Mouse (Mus musculus) heart, embryonic 16.5 days (tissue): Measurements from ENCODE around the gene Snx14. TPM values are rescaled to one million over a fixed set of nuclear protein-coding genes. Genes with fewer than 3 reads are reported as not detected.
"Not testable (repeated sequence)": the region's sequence is repeated elsewhere in the genome, so short reads cannot be mapped to it uniquely, and the experiment has no call there.

Experiments
- ATAC-seq: fragments of 200-750 bp; cut with Nextera tagmentation; replicated peaks from 2 replicates; pipeline ENCODE4 v1.8.0; 2017; ENCODE audit warnings: moderate number of reproducible peaks; ENCODE audit not compliant: insufficient read depth, low FRiP score; ENCODE audit errors: extremely low read depth
- H3K27ac ChIP-seq: fragments of 300-500 bp; sonication (generic); 2 replicates; pipeline ENCODE4 v1.5.1; 2014; ENCODE audit warnings: mild to moderate bottlenecking, low read length, control low read depth, moderate library complexity
- H3K27me3 ChIP-seq: fragments of 300-500 bp; sonication (generic); 2 replicates; pipeline ENCODE4 v1.6.1; 2014; ENCODE audit warnings: low read length, mixed read lengths; ENCODE audit not compliant: control insufficient read depth, insufficient read depth
- H3K36me3 ChIP-seq: fragments of 300-500 bp; sonication (generic); 2 replicates; pipeline ENCODE4 v1.6.1; 2014; ENCODE audit not compliant: control insufficient read depth, insufficient read depth
- H3K4me1 ChIP-seq: fragments of 300-500 bp; sonication (generic); 2 replicates; pipeline ENCODE4 v1.6.1; 2014; ENCODE audit warnings: low read length, mixed read lengths; ENCODE audit not compliant: control insufficient read depth, insufficient read depth
- H3K4me2 ChIP-seq: fragments of 300-500 bp; sonication (generic); 2 replicates; pipeline ENCODE4 v1.6.1; 2014; ENCODE audit warnings: low read depth, mild to moderate bottlenecking, control low read depth, low read length
- H3K4me3 ChIP-seq: fragments of 300-500 bp; sonication (generic); 2 replicates; pipeline ENCODE4 v1.5.1; 2014; ENCODE audit warnings: mild to moderate bottlenecking, control low read depth, low read length
- H3K9ac ChIP-seq: fragments of 300-500 bp; sonication (generic); 2 replicates; pipeline ENCODE4 v1.6.1; 2014; ENCODE audit warnings: low read length, control low read depth
- H3K9me3 ChIP-seq: fragments of 300-500 bp; sonication (generic); replicated peaks from 2 replicates; pipeline ENCODE4 v1.6.1; 2016; ENCODE audit warnings: low read length; ENCODE audit not compliant: control insufficient read depth
- WGBS: fragments of 180-500 bp; shearing (Covaris S2); extraction: QIAGEN DNeasy Blood & Tissue Kit; methylation state at CpG from one replicate; pipeline ENCODE4 v1.1.7; 2014; 5-methylcytosine and 5-hydroxymethylcytosine counted together
- polyA plus RNA-seq: library from polyadenylated mRNA; unstranded; fragments of >200 nt; fragmentation: Nextera tagmentation; extraction: Ambion mirVana; gene quantifications from 2 replicates; pipeline ENCODE4 v1.2.1, GENCODE M21; 2015

Gene Snx14
- 30.4 and 34.9 TPM in 2 replicates for polyA plus RNA-seq

DNA sequence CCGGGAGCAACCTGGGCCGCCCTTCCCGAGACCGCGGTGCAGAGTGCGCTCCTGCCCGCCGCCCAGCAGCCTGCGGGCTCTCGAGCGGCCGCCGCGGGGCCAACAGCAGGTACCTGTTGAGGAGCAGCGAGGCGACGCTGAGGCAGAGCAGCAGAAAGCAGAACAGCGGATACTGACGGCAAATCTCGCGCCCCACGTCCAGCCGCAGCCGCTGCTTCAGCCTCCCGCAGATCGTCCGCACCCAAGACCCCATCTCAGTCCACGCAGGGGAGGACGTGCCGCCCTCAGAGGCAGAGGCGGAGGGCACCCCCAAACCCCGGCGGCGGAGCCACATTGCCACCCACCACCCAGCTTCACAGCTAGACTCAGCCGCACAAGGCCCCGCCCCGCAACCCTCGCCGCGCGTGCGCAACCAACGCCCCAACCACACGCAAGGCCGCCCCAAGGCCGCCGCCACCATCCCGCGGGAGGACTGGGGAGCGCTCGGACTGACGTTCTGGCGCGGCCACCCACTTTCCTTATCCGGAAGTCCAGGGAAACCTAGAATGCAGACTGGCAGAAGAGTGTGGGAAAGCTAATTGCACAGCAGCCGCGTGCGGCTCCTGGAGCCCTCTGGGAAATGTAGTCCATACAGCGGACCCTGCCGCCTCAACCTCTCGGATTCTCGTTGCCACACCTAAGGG is at the start of gene Snx14:
Gene Snx14, minus strand, starts transcription at position 404 of the 683 bp plus-strand sequence.
- Histone ChIP-seq H3K4me1 (peaks cover 12% of the 10 kb centered on the region), H3K27ac (peak within 1 kb of the TSS; percentile 95), H3K4me2 (peak within 1 kb of the TSS; percentile 95), H3K4me3 (peak within 1 kb of the TSS; percentile 92), H3K9ac (peak within 1 kb of the TSS; percentile 94), H3K27me3 (no peaks in the 10 kb centered on the region), H3K9me3 (no peaks in the 10 kb centered on the region), H3K36me3 (peaks cover 3% of the 10 kb centered on the region; the same call in 1 of the 2 replicates)
- peak; percentile 98 for ATAC-seq
- WGBS = 0% methylated on average over 58 of the region's 62 CpGs

DNA sequence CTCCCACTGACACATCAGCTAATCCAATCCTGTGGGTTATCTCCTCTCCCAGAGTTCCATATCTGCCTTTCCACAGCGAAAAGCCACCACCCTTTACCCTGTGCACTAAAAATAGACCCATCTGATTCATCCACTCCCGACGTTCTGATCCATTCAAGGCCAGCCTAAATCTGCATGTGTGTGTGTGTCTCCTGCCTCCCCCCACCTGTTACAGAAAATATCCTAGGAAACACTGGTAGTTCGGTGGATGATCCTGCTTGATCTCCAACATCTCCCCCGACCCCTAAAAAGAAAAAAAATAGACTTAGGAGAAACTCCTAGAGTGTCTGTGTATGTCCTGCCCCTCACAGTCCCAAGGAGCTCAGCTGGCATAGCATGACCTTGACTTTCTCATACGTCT is 45.8 kb upstream of the Snx14 start:
- H3K27me3 ChIP-seq = no peaks in the 10 kb centered on the region
- WGBS = 29% methylated on average over 6 of the region's 6 CpGs
- H3K4me2 ChIP-seq = peak overlapping the region; percentile 78; the same call in 1 of the 2 replicates
- H3K27ac ChIP-seq = peak overlapping the region; percentile 100
- no peaks in the 10 kb centered on the region for H3K9me3 ChIP-seq
- ATAC-seq = no peak
- no peaks in the 10 kb centered on the region for H3K36me3 ChIP-seq
- H3K4me3 ChIP-seq = no peak overlapping the region
- H3K9ac ChIP-seq = peak overlapping the region; percentile 42; the same call in 1 of the 2 replicates
- H3K4me1 ChIP-seq = peaks cover 12% of the 10 kb centered on the region

DNA sequence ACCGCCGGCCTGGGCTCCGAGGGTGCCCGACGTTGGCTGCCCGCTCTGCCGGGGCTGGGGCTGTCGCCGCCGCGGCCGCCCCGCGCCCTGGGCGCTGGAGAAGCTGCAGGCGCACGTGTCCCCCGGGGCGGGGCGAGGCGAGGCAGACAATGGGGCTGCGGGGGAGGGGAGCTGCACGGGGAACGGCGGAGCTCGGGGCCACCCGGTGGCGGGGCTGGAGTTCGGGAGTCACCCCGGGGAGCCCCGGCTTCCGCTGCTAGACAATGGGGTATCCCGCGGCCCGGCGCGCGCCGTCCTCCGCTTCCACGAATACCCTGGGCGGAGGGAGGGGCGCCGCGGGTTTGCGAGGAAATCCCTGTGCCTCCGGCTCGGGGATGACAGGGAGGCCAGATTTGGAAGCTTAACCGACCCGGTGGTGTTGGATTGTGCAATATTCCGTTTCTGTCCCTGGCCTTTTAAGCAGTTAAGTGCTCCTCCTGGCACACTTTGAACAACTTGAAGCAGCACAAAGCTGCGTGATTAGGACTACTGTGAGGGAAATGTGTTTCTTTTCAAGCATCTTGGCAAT is 44.2 kb upstream of the Snx14 start:
- Histone ChIP-seq H3K36me3 (no peaks in the 10 kb centered on the region), H3K4me3 (peak overlapping the region; percentile 99), H3K4me1 (peaks cover 12% of the 10 kb centered on the region), H3K9ac (peak overlapping the region; percentile 92), H3K9me3 (no peaks in the 10 kb centered on the region), H3K27ac (peak overlapping the region; percentile 100), H3K4me2 (peak overlapping the region; percentile 78), H3K27me3 (no peaks in the 10 kb centered on the region)
- WGBS = under 1% methylated on average over 45 of the region's 52 CpGs
- no peak for ATAC-seq

DNA sequence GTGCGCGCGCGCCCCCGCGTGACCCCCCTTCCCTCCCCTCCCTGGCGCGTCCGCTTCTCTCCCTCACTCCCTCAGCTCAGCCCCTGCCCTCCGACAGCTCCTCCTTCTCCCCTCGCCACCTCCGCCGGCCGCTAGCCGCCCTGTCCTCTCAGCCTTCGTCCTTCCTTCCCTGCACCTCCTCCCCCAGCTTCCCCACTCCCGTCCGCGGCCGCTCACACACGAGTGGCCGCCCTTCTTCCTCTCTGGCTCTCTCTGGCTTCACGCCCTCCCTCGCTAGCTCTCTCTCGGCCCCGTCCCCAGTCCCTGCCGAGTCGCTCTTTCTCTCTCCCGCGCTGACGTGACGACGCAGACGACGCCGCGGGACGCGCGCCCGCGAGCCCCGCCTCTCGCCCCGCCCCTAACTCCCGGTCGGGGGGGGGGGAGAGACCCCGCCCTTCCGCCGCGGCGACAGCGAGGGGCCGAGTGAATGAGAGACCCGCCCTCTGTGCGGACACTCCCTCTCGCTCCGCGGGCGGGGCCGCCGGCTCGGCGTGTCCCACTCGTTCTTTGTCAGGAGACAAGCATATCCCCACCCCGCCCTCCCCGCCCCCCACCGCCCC is 43.6 kb upstream of the Snx14 start, which contains the start of gene Syncrip:
Gene Syncrip, minus strand, starts transcription at position 345 of the 599 bp plus-strand sequence.
- Histone ChIP-seq H3K9ac (peak within 1 kb of the TSS; percentile 99), H3K4me2 (peak within 1 kb of the TSS; percentile 94), H3K4me1 (peaks cover 12% of the 10 kb centered on the region), H3K27ac (peak within 1 kb of the TSS; percentile 100), H3K4me3 (peak within 1 kb of the TSS; percentile 99)
- H3K27me3 ChIP-seq, H3K9me3 ChIP-seq, H3K36me3 ChIP-seq: not testable (repeated sequence)
- under 1% methylated on average over 39 of the region's 68 CpGs for WGBS
- ATAC-seq = peak; percentile 93

DNA sequence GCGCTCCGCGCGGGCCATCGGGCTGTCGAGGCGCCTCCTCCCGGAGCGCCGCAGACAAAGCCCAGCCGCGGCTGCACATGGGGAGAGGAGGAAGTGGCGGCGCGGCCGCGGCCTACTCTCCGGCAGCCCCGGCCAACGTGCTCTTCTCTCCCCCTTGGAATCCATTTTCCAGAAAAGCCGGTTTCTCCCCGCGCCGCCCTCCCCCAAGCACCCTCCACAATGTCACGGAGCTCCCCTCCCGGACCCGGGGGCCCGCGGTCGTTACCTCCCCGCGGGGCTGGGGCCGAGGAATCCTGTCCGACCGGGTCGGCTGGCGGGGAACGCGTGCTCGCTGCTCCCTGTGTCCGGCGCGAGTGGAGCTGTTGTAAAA is 43.0 kb upstream of the Snx14 start:
- H3K27ac ChIP-seq = peak overlapping the region; percentile 100
- H3K36me3 ChIP-seq = 0 out of 2 replicates have a peak, but pooled peaks cover 4% of the 10 kb centered on the region
- H3K4me2 ChIP-seq = peak overlapping the region; percentile 94
- peaks cover 12% of the 10 kb centered on the region for H3K4me1 ChIP-seq
- no peaks in the 10 kb centered on the region for H3K27me3 ChIP-seq
- H3K9me3 ChIP-seq = no peaks in the 10 kb centered on the region
- ATAC-seq = peak; percentile 0; the same call in 1 of the 2 replicates
- peak overlapping the region; percentile 99 for H3K4me3 ChIP-seq
- peak overlapping the region; percentile 99 for H3K9ac ChIP-seq
- WGBS = under 1% methylated on average over 40 of the region's 43 CpGs

DNA sequence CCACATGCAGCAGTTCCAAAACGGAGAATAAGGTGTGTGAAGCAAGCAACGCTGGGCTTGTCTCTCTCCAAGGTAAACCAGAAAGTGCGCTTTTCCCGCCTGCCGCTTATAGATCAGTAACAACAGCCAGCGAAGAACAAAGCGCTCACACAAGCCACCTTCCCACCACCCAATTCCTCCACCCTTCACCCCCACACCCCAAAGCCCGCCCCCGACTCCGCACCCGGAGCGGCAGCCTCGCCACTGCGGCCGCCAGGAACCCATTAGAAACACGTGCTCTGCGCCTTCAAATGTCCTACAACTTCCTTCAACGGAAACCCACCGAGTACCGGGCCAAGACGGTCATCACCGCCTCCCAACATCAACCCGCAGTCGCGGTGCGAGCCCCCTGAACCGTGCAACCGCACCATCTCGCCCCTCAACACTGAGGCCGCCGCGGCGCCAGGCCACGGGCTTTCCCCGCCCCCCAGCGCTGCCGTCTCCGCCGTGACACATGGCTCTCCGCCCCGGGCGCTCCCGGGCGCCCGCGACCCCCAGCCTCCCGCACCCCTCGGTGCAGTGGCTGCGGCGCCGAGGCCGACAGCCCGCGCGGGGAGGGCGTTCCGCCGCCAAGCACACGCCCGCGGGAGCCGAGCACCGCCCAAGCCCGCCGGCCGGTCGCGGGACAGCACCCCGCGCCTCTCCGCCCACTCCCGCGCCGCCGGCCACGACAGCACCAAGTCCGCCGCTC is 42.5 kb upstream of the Snx14 start:
- H3K4me1 ChIP-seq = peaks cover 12% of the 10 kb centered on the region
- H3K27me3 ChIP-seq = no peaks in the 10 kb centered on the region
- H3K36me3 ChIP-seq = peaks cover 4% of the 10 kb centered on the region; the same call in 1 of the 2 replicates
- no peaks in the 10 kb centered on the region for H3K9me3 ChIP-seq
- peak overlapping the region; percentile 100 for H3K27ac ChIP-seq
- WGBS = under 1% methylated on average over 74 of the region's 78 CpGs
- peak overlapping the region; percentile 99 for H3K4me3 ChIP-seq
- peak overlapping the region; percentile 94 for H3K4me2 ChIP-seq
- ATAC-seq = peak; percentile 0; the same call in 1 of the 2 replicates
- H3K9ac ChIP-seq = peak overlapping the region; percentile 99

DNA sequence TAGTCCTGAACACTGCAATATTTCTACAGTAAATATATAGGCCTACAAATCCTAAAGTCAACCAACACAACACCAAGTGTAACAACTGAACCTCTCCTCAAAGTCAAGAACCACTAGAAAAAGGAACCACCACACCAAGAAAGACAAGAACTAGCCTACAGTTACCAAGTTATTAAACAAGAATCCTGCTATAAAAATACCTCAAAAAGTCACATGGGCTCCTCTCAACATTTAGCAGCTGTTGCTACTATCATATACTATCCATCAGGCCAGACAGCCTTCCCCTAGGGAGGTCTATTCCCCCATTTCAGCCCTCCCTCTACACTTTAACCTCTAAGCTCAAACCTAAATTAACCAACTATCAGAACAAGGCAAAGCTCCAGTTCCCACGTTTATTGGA is 41.4 kb upstream of the Snx14 start:
- WGBS = 2% methylated on average over 1 of the region's 1 CpGs

DNA sequence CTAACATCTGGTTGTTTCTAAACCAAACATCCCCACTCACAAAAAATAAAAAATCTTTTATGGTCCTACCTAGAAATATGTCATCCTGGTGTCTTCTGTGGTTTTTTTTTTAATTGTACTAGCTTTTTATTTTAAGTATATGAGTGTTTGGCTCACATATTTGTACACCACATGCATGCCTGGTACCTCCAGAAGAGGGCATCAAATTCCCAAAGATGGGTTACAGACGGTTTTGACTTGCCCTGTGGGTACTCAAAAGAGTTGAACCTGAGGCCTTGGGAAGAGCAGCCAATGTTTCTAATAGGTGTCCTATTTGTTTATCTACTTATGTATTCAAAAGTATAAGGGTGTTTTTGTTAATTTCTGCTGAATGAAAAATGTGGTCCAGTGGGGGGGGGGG is 37.4 kb upstream of the Snx14 start:
- Histone ChIP-seq H3K36me3 (peaks cover 28% of the 10 kb centered on the region), H3K4me3 (no peak overlapping the region), H3K9me3 (no peaks in the 10 kb centered on the region), H3K27me3 (no peaks in the 10 kb centered on the region), H3K9ac (no peak overlapping the region), H3K4me2 (no peak overlapping the region), H3K27ac (no peak overlapping the region), H3K4me1 (peaks cover 4% of the 10 kb centered on the region; the same call in 1 of the 2 replicates)
- ATAC-seq = no peak
- 26% methylated on average over 1 of the region's 1 CpGs for WGBS

More for the DNA sequence above, 41.4 kb upstream of the Snx14 start:
- ATAC-seq = no peak
- Histone ChIP-seq H3K4me2 (peak overlapping the region; percentile 94), H3K4me3 (peak overlapping the region; percentile 99), H3K4me1 (peaks cover 12% of the 10 kb centered on the region), H3K36me3 (peaks cover 6% of the 10 kb centered on the region), H3K9ac (peak overlapping the region; percentile 99), H3K27me3 (no peaks in the 10 kb centered on the region), H3K27ac (no peak overlapping the region), H3K9me3 (no peaks in the 10 kb centered on the region)
